Mouse (Mus musculus) right cerebral cortex, postnatal 25 days (tissue): ENCODE results near the gene Cfap299.

ENCODE experiments used
- DNase-seq: peaks from one replicate; pipeline ENCODE4 v3.0.0; 2022

Gene Cfap299

DNA sequence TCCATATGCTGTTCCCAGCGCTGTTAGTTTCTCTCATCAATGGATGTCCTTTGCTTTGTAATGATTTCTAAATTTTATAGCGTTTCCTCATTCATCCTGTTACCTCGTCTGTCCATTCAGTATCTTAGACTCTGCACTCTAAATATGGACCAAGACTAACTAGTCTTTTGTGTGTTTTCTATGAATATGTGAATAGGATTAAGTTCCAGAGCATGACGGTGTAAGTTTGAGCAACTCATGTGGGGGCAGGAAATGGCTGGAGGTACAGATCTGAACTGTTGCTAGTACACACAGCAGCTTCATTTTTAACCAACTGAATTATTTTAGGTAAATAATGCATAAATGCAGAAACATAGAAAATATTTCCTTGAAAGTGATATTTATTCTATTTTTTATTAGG is 51.3 kb downstream of the Cfap299 start:
- DNase-seq: no peak

DNA sequence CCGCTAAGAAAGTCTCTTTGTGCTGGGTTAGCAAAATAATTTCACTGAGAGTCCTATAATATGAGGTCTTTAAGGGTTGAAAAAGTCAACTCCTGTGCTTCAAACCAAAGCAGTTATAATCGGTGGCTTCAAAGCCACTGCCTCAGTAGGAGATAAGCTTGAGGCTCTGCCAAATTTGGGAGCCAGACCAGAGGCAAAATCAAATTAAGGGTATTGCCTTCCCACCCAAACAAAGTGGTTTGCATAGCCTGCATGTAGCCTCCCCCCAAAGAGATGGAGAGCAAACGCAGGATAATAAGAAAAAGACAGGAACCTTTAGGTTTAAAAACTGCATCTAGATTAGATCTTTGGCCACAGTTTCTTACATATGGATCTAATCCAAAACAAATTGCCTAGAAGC is 58.0 kb downstream of the Cfap299 start:
- no peak for DNase-seq

DNA sequence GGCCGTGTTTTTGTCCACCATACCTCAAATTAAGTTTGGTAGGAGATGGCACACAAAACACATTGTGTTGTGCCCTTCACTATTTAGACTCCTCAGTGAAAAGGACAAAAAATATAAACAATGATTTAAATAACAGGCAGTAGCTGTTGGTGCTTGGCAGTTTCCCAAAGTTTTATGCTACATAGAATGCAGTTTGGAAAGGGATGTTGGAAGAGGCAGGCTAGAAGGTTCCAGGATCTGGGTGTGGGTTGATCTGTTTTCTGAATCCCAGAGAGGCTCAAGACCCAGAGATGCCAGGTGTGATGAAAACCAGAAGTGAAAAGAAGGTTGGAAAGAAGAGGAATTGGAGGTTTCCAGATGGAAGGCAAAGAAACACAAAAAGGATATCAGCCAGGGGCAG is 73.1 kb downstream of the Cfap299 start:
- DNase-seq: peak; percentile 7

DNA sequence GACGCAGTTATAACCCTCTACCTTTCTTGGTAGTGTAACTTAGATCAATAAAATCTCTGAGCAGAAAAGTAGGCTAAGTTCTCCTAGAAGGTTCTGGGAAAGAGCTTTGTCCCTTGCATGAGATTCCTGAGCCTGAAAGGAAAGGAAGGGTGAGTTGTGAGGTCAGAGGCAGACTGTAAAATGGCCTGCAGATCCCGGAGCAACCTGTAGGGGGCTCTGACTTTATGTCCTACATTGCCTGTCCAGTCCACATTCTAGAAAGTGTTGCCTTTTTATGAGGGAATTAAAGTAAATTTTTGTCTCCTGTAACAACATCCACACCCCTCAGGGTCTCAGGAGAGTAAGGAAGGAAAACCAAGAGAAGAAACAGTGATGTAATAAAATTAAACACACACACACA is 81.0 kb downstream of the Cfap299 start:
- DNase-seq: no peak

DNA sequence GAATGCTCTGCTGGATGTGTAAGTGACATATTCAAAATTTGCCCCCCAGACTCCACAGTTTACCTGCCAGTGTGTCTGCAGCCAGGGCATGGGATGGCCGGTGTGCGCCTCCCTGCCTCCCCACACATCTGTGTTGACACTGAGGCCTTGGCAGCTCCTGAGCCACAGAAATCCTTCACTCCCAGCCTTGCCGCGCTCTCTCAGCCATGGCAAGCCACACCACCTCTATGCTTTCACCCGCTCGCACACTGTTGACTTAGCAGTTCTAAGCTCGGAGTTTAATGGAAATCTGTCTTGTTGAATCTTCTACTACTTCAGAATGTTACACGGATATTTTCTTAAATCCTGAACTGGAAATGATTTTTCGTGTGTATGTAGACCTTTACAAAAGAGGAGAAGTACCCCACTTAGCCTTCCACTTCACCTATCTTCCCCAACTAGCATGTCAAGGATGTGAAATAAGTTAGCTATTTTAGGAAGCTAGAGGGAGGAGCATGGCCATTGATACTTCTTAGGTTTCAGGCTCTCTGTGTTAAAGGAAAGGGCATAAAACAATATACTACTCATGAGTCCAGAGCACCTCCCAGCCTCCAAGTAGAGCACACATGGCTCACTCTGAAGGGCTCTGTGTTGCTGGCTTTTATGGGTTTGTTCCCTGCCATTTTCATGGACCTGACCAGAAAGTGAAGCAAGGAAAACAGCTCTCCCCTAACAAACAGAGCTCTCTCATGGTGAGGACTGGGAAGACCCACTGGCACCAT is 87.5 kb downstream of the Cfap299 start:
- no peak for DNase-seq

DNA sequence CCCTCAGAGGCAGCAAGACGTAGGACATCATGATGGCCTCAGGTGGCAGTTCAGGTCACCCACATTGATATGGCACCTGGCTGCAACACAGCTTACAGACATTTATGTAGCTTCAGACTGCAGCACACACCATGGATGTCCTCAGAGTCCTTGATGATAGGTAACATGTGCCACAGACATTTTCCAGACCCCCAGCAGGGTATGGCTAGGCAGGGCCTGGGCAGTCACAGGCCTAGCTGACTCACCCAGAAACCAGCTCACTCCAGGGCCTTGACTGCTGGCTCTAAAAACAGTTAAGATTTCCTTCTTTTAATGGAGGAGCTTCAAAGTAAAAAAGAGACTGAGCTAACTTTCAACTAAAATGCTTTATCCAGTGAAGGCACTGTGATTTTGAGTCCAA is 95.9 kb downstream of the Cfap299 start:
- no peak for DNase-seq

DNA sequence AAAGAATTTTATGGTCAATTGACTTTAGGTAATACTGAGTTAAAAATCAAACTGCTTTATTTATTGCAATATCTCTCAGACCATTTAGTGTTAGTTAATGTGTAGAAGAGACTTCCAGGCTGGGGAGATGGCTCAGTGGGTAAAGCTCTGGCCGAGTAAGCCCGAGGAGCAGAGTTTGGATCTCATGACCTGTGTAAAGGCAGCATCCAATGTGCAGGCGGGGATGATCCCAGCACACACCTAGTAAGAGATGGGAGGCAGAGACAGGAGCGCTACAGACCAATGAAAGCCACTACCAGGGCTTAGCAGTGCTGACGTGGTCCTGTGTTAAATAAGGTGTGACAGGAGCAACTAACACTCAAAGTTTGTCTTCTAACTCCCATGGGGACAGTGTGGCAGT is 97.0 kb downstream of the Cfap299 start:
- DNase-seq: no peak

DNA sequence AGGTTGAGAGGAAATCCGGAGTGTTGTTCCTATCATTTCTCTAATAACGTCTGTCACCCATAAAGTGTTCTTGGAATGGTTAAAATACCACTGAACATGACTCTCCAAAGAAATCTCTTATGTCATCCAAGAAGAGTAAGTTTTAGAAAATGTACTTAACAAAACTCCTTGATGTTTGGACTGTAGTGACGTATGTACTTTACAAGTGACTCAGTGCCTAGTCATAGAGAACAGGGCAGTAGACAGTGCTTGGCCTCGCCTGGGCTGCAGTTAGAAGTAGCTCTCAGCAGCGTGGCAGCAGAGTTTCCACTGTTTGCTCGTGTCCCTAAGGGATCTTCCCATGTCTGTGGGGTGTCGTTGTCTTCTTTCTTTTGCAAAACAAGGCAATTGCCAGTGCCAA is 101.0 kb downstream of the Cfap299 start:
- DNase-seq: no peak

DNA sequence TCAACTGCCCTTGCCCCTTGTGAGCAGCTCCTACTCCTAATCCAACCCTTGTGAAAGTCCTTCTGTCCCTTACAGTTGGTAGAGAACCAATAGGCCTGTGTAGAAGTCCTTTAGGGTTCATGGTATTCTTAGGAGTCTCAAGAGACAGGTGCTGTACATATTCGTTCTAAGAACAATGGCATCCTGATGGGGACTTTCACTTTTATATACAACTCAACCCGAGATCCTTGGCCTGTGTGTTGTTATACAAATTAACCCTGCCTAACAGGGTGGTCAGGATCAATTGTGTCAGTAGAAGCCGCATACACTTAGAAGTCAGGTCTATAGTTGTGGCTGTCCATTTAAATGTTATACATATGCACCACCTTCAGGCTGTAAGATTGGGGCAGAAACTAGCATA is 109.6 kb downstream of the Cfap299 start:
- DNase-seq: no peak

DNA sequence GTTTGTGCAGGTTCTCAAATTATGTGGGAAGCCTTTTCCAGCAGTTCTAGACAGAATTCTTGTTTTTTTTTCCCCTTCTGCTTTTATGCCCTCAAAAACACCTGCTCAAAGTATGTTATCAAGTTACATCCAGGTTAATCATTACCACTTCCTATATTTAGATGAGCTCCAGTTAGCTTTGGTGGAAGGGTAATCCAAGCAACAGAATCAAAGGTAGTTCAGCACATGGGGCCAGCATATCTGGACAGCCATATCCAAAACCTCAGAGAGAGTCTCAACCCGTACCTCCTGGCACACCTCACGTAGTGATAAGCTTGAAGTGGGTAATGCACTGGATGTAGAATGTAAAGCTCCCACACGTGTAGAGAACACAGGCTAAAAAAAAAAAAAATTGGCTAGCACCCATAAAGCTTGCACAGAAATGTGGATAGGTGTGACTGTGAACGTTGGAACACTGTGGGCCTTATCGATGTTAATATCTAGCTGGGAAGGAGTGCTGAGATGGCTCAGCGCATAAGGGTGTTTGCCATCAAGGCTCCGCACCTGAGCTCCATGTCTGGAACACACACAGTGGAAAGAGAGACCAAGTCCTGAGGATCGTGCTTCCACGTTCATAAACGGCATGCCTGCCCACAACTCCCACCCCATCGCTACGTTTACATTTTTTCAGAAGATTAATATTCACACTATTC is 117.8 kb downstream of the Cfap299 start:
- DNase-seq: no peak

DNA sequence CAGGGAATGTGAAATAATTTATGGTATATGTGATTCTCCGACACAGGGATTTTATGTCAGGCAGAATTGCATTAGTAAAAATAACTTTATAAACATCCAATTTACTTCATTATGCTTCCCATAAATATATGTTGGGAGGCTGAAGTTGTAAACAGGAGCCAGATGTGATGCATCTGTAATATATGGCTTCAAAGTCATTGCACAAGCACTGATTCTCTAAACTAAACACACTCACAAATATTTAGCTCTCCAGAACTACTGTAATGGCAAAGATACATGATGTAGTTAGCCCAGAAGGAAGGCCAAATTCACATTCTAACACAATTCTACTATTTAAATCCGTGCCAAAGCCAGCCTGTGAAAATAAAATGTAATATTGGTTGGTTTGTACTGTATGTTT is 120.8 kb downstream of the Cfap299 start:
- no peak for DNase-seq

DNA sequence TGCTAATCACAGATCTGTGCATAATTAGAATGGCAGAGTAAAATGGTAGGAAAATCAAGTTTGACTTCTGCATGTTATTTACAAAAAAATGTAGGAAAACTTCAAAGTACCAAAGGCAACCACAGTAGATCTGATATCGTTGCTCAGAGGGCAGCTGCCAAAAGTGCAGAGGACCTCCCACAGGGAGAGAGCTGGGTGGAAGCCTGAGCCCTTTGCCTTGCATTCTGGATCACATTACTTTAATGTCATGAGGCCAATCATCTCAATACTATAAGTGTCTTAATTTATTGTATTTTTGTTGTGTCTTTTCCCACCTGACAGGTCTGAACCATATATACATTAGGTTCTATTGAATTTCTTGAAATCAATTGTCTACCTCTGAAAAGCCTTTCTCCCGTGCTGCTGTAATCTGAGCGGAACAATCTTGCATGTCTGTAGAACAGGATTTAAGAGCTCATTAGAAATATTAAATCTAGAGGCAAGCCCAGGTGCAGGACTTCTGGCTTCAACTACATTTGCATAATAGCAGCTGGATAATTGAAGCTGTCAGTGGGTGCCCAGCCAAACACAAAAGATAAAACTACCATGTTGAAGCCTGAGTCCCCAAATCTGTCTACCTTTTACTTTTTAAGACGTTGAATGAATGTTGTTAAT is 137.9 kb downstream of the Cfap299 start:
- DNase-seq: no peak

DNA sequence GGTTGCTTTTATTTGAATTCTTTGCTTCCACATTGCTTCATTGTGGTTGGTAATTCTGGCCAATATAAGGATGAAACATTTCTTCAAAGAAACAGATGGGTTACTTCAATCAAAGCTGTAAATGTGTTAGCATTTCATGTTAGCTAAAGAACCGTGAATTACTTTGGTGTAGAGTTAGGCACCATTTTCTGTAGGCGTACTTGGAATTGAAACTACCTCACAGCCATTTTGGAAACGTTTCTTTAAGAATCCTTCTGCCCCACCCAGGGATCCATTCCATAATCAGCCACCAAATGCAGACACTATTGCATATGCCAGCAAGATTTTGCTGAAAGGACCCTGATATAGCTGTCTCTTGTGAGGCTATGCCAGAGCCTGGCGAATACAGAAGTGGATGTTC is 140.9 kb downstream of the Cfap299 start:
- DNase-seq: no peak

DNA sequence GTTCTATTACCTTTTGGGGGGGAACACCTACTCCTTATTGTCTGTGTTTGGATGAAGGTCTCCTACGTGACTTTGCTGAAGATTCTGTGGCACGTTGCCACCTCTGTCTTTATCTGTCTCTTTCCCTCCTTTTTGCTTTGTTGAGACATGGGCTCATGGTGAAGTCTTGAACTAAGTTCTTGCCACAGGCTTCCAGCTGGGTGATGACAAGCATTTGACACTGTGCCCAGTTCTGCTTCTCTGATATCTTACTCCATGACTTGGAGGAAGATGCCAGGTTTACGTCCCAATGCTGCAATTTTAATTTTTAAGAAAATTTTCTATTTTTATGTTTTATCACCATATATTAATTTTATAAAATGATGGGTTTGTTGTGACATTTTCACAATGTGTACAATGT is 147.4 kb downstream of the Cfap299 start:
- DNase-seq: no peak

DNA sequence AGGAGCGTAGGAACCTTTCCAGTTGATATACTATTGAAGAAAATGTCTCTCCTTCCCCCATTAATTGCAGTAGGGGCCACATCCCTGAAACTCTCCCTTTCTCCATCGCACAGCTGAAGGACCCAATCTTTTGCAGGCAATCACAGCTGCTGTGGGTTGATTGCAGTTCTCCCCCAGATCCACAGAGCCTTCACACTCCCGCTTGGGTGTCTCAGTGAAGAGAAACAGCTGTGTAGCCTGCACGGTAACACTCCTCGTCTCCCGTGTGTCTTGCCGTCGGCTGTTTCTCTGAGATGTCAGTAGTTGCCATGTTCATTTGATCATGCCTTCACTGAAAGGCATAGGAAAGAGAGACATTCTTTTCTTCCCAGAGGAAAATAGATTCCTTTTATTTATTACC is 148.2 kb downstream of the Cfap299 start:
- no peak for DNase-seq

DNA sequence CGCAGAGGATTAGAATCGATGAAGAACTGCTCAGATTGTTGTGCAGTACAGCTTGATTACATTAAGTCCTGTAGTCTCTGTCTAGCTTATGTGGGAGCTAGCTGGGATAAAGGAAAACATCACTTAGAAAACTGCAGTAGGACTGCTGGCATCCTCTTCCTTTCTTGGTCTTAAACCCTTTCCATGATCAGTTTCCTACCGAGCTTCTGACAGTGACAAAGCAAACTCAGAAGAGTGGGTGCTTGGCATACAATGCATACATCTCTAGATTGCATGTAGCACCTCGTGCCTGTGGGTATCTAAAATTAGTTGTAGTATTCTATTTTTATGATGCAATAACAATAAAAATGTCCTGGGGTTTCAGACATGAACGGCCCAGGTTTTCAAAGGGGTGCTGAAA is 154.4 kb downstream of the Cfap299 start:
- no peak for DNase-seq

DNA sequence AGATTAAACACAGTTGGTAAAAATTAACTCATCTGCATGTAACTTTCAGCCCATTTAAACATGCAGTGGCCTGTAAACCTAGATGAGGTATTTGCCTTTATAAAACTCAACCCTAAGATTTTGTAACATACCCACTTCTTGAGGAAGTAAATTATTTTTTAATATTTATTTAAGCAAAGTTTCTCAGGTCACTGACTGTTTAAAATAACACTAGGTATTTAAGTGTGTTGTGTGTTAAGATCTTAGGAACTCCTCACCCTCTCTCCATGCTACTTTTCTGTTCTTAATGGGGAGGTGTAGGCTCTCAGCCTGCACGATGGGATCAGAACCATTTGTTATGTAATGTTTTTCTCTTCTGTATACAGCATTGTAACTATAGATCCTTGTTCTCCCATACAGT is 156.1 kb downstream of the Cfap299 start:
- DNase-seq: no peak

DNA sequence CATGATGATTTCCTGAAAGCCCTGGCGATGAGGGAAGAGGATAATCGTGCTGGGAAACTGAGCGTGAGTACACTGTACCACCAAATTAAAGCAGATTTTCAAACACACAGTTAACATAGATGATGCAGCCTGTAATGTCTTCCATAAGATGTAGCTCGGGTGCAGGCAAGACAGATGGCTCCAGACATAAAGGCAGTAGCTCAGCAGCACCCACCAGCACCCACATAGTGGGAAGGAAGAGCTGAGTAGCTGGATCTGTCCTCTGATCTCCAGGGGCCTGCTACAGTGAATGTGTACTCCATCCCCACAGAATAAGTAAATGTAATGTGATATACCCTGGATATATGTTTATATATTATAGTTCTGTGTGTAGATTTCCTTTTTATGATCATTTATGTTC is 169.2 kb downstream of the Cfap299 start:
- DNase-seq: no peak

DNA sequence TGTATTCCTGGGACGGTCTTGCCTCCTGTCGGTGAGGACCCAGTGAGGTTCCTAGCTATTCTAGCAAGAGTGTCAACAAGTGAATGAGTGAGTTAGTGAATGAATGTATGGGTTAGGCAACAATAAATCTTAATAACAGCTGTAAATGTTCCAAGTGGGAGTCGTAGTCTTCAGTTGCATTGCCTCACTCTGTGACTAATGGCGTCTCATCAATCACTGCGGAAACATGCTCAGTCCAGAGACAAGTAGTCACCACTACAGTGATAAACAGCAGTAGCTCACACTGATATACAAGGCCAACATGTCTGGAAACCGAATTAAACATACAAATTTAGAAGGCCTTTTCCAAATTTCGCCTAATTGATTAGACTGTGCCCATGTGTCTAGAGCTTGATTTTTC is 187.1 kb downstream of the Cfap299 start:
- DNase-seq: no peak

DNA sequence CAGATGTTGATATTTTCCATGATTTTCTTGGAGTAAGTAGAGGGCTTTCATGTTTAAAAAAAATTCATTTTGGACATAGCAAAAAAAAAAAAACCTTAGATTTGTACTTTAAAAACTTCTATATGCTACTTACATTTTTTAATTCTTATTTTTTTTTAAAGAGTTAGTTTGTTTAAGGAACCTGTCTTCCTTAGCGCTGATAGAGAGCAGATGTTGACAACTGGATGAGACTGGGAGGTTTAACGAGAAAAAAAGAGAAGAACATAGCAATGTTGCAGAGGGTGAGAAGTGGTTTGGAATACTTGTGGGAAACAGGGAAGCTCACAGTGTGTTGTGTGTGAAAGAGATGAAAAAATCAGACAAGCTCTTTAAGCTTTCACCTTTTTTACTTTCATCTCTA is 191.0 kb downstream of the Cfap299 start:
- no peak for DNase-seq

DNA sequence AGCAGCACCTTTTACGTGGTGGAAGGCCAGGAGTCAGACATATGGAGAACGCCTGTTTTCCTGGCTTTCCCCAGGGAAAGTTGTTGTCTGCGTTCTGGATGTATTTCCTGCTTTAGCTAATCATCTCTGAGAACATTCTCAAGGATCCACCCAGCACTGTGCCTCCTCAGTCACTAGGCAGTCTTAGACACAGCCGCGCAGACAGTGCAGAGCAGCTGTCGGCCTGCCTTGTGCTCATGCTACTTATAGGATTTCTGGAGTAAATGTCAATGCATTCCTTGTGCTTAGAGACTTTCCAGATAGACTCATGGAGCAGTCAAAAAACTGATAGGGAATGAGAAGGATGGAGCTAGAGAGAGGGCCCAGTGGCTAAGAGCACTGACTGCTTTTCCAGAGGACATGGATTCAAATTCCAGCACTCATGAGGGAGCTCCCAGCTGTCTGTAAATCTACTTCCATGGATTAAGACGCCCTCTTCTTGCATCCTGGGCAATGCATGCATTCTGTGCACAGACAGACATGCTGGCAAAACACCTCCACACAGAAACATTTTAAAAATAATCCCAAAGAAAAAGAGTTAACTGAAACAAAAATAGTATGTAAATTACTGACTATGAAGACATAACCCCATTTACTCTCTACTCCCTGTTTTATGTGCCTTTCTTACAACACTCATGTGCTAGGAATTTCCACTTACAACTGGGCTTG is 193.3 kb downstream of the Cfap299 start:
- no peak for DNase-seq

DNA sequence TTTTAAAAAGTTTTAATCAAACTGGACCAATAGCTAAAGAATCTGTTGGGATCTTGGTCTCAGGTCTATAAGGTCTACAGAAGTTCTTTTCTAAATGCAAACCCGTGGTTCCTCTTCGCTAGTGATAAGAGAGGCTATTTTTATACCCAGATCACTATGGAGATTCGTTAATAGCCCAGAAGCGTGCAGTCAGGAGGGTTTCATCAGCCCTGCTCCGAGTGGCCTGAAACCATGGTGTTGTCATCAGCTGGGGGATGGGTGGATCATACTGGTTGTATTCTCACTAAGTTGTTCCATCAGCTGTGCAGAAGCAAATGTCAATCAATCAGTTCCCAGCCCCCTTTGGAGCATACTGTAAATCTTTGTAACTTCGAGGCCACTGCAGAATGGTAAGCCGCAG is 193.9 kb downstream of the Cfap299 start:
- no peak for DNase-seq

DNA sequence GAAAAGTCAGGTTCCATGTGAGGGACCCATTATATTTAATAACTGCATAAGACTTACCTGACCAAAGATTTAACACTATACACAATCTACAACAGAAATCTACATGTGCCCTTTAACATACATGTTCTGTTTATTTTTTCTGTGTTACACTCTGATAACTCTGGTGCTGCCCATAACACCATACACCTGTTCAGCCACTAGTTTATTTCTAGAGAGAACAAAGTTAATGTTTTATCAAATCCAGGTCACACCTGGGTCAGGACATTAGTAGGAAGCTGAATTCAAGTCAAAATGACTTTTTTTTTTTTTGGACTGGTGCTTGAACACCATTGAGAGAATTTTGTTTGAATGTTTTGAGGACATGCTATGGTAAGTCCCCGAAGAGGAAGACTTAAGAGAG is 194.7 kb downstream of the Cfap299 start:
- DNase-seq: no peak

DNA sequence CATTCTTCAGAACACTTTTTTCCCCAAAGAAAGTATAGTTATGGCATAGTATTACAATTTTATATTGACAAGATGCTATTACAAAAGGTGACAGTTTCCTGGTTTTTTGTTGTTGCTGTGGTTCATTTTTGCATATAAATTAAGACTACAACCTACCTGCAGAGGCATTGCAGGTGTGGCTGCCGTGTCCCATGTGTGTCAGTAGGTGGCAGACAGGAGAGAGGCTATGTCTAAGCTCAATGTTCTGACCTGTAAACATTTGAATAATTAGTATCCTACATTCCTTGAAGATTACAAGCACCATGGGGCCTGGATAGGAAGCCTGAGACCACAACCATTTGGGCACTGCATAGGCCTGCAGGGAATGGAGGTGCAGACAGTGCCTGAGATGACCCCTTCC is 212.2 kb downstream of the Cfap299 start:
- no peak for DNase-seq
